ENCODE assay signal across 17 mouse cellular contexts in the genomic region with DNA sequence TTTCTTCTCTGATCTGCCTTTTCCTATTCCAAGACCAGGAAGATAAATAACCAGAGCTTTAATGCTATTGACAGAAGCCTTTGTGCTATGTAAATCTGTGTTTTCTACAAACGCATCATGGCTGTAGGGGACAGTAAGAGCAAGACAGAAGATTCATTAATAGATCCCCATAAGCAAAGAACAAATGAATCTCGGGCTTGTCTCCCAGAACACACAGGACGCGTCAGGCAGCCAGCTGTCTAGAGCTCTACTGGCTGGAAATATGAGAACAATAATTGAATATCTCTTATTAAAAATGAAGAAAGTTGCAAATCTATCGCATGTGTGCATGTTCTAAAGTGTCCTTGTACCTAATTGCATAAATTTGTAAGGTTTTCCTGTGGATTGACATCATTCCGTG.
DNase-seq lines count a peak whose midpoint lies in the region; ATAC-seq and TF ChIP-seq lines count a peak whose summit lies in the region.
"Had no signal": no experiment of that assay in that cellular context is flagged by ENCODE, and none has a peak within 500 bp of the region (broad histone marks: within the 10 kb centered on the region; RNA-seq: fewer than 3 reads in every experiment).

No protein-coding gene starts in this region.

- peak; percentile 13 to 36 for DNase-seq in cerebellum, postnatal 14 days
- DNase-seq in cerebellum, adult 18-20 months: no peak
- DNase-seq in left cerebral cortex, postnatal 4 days: peak; percentile 34
- no peak for DNase-seq in left cerebral cortex, postnatal 25 days (ENCODE audit: low spot score in 2 of 2)
- DNase-seq in midbrain, postnatal 0 days (ENCODE audit: low spot score): peak; percentile 44
- no peak for DNase-seq in kidney, adult 18-20 months
- DNase-seq: lung, adult 18-20 months; thymus, adult 18-20 months; thymus, postnatal 36 days had no signal

- no peak overlapping the region for H3K9ac ChIP-seq in hindbrain, embryonic 15.5 days
- H3K9ac ChIP-seq in hindbrain, embryonic 13.5 days: no peak overlapping the region
- H3K9ac ChIP-seq in midbrain, postnatal 0 days (replicated peaks; ENCODE audit: low read length, poor library complexity, severe bottlenecking): no peak overlapping the region
- H3K9ac ChIP-seq: embryonic facial prominence, embryonic 12.5 days; heart, embryonic 15.5 days; limb, embryonic 12.5 days; liver, embryonic 12.5 days; neural tube, embryonic 15.5 days had no signal

- H3K4me2 ChIP-seq in hindbrain, embryonic 15.5 days: no peak overlapping the region
- H3K4me2 ChIP-seq in hindbrain, embryonic 13.5 days: no peak overlapping the region
- no peak overlapping the region for H3K4me2 ChIP-seq in midbrain, postnatal 0 days (ENCODE audit: low read depth, low read length, poor library complexity, severe bottlenecking)
- H3K4me2 ChIP-seq: embryonic facial prominence, embryonic 12.5 days; heart, embryonic 15.5 days; limb, embryonic 12.5 days; liver, embryonic 12.5 days; neural tube, embryonic 15.5 days had no signal

- ATAC-seq in hindbrain, embryonic 15.5 days (ENCODE audit: low FRiP score, low read depth): no peak
- no peak for ATAC-seq in hindbrain, embryonic 13.5 days (ENCODE audit: low FRiP score)
- ATAC-seq in midbrain, postnatal 0 days (ENCODE audit: low FRiP score): no peak
- ATAC-seq: liver, embryonic 12.5 days had no signal

- no peaks in the 10 kb centered on the region for H3K36me3 ChIP-seq in hindbrain, embryonic 15.5 days
- H3K36me3 ChIP-seq in hindbrain, embryonic 13.5 days: no peaks in the 10 kb centered on the region
- H3K36me3 ChIP-seq in midbrain, postnatal 0 days (ENCODE audit: insufficient read depth, low read length): no peaks in the 10 kb centered on the region
- H3K36me3 ChIP-seq: embryonic facial prominence, embryonic 12.5 days; heart, embryonic 15.5 days; limb, embryonic 12.5 days; liver, embryonic 12.5 days; neural tube, embryonic 15.5 days had no signal

- H3K4me1 ChIP-seq in hindbrain, embryonic 15.5 days (replicated peaks): no peaks in the 10 kb centered on the region
- no peaks in the 10 kb centered on the region for H3K4me1 ChIP-seq in hindbrain, embryonic 13.5 days (replicated peaks)
- no peaks in the 10 kb centered on the region for H3K4me1 ChIP-seq in midbrain, postnatal 0 days (ENCODE audit: insufficient read depth, low read length)
- H3K4me1 ChIP-seq: embryonic facial prominence, embryonic 12.5 days; heart, embryonic 15.5 days; limb, embryonic 12.5 days; liver, embryonic 12.5 days had no signal

- WGBS in hindbrain, embryonic 15.5 days: 54% methylated on average over 6 of the region's 6 CpGs
- 64% methylated on average over 6 of the region's 6 CpGs for WGBS in hindbrain, embryonic 13.5 days
- 54% methylated on average over 6 of the region's 6 CpGs for WGBS in midbrain, postnatal 0 days

- no peaks in the 10 kb centered on the region for H3K27me3 ChIP-seq in hindbrain, embryonic 15.5 days
- H3K27me3 ChIP-seq in hindbrain, embryonic 13.5 days: no peaks in the 10 kb centered on the region
- H3K27me3 ChIP-seq in midbrain, postnatal 0 days (ENCODE audit: insufficient read depth, low read length): no peaks in the 10 kb centered on the region
- H3K27me3 ChIP-seq: embryonic facial prominence, embryonic 12.5 days; heart, embryonic 15.5 days; limb, embryonic 12.5 days; liver, embryonic 12.5 days; neural tube, embryonic 15.5 days had no signal

- peak overlapping the region; percentile 45 for H3K27ac ChIP-seq in hindbrain, embryonic 15.5 days (replicated peaks)
- no peak overlapping the region for H3K27ac ChIP-seq in hindbrain, embryonic 13.5 days
- peak overlapping the region; percentile 26; the same call in 1 of the 2 replicates for H3K27ac ChIP-seq in midbrain, postnatal 0 days (ENCODE audit: low read depth, low read length)
- H3K27ac ChIP-seq: embryonic facial prominence, embryonic 12.5 days; gastrocnemius, adult 2 months; heart, embryonic 15.5 days; limb, embryonic 12.5 days; liver, embryonic 12.5 days; neural tube, embryonic 15.5 days had no signal

- no peak for TF ChIP-seq CTCF in midbrain, postnatal 0 days (IDR thresholded peaks at IDR 0.05)

- H3K4me3 ChIP-seq in hindbrain, embryonic 15.5 days: no peak overlapping the region
- no peak overlapping the region for H3K4me3 ChIP-seq in hindbrain, embryonic 13.5 days
- H3K4me3 ChIP-seq in midbrain, postnatal 0 days (ENCODE audit: low read depth, low read length): no peak overlapping the region
- H3K4me3 ChIP-seq: embryonic facial prominence, embryonic 12.5 days; gastrocnemius, adult 2 months; heart, embryonic 15.5 days; limb, embryonic 12.5 days; liver, embryonic 12.5 days; neural tube, embryonic 15.5 days had no signal

- intact Hi-C loops in left cerebral cortex, postnatal 4 days (cut with DNase I): no loop called here
- intact Hi-C loops in left cerebral cortex, postnatal 25 days (cut with DNase I): loop anchor here (2.0 to 10.0 kb wide), 3 partner anchors 229 to 395 kb away; no protein-coding TSS in a partner anchor

- H3K9me3 ChIP-seq in hindbrain, embryonic 15.5 days: no peaks in the 10 kb centered on the region
- H3K9me3 ChIP-seq in hindbrain, embryonic 13.5 days: no peaks in the 10 kb centered on the region
- H3K9me3 ChIP-seq in midbrain, postnatal 0 days (ENCODE audit: low read length): no peaks in the 10 kb centered on the region
- H3K9me3 ChIP-seq: embryonic facial prominence, embryonic 12.5 days; heart, embryonic 15.5 days; limb, embryonic 12.5 days; liver, embryonic 12.5 days; neural tube, embryonic 15.5 days had no signal

Comparison
In these comparisons a context has a peak if more than half of its experiments do, and no peak if none do; other contexts are left out.
1. DNase-seq: peak in cerebellum, postnatal 14 days (2 of 2), left cerebral cortex, postnatal 4 days (single experiment) and midbrain, postnatal 0 days (single experiment); none in cerebellum, adult 18-20 months (0 of 2), left cerebral cortex, postnatal 25 days (0 of 2) and kidney, adult 18-20 months (single experiment).